In genomic region chr16:91864646-91865332, GRCm38 (mm10) we compare ENCODE assay signal across 8 mouse cellular contexts.
DNase-seq lines count a peak whose midpoint lies in the region; ATAC-seq and TF ChIP-seq lines count a peak whose summit lies in the region.

No protein-coding gene starts in this region.

- no peaks in the 10 kb centered on the region for H3K9me3 ChIP-seq in kidney, embryonic 14.5 days (ENCODE audit: control insufficient read depth, low read length)
- H3K9me3 ChIP-seq in hindbrain, embryonic 13.5 days, result no peaks in the 10 kb centered on the region
- H3K9me3 ChIP-seq in neural tube, embryonic 13.5 days, result no peaks in the 10 kb centered on the region
- H3K9me3 ChIP-seq in midbrain, postnatal 0 days (ENCODE audit: low read length), result no peaks in the 10 kb centered on the region

- TF ChIP-seq CTCF in kidney, adult 2 months (conservative IDR thresholded peaks at IDR 0.05; ENCODE audit: insufficient read depth, insufficient read length, low read depth, low read length), result no peak
- TF ChIP-seq CTCF in midbrain, postnatal 0 days (IDR thresholded peaks at IDR 0.05), result no peak

- no peaks in the 10 kb centered on the region for H3K27me3 ChIP-seq in kidney, adult 2 months (replicated peaks; ENCODE audit: control insufficient read depth, insufficient read depth, low read length)
- no peaks in the 10 kb centered on the region for H3K27me3 ChIP-seq in kidney, embryonic 14.5 days (ENCODE audit: control insufficient read depth, insufficient read depth, low read length)
- H3K27me3 ChIP-seq in hindbrain, embryonic 13.5 days, result no peaks in the 10 kb centered on the region
- no peaks in the 10 kb centered on the region for H3K27me3 ChIP-seq in neural tube, embryonic 13.5 days
- no peaks in the 10 kb centered on the region for H3K27me3 ChIP-seq in midbrain, postnatal 0 days (ENCODE audit: insufficient read depth, low read length)

- no peak for ATAC-seq in kidney, embryonic 14.5 days (ENCODE audit: low FRiP score, low TSS enrichment)
- no peak for ATAC-seq in hindbrain, embryonic 13.5 days (ENCODE audit: low FRiP score)
- ATAC-seq in neural tube, embryonic 13.5 days (ENCODE audit: low read depth), result no peak
- no peak for ATAC-seq in cerebellum, adult (ENCODE audit: insufficient number of reproducible peaks, low FRiP score, low TSS enrichment)
- ATAC-seq in midbrain, postnatal 0 days (ENCODE audit: low FRiP score), result no peak

- no peak overlapping the region for H3K4me2 ChIP-seq in kidney, embryonic 14.5 days (replicated peaks; ENCODE audit: low read depth, low read length)
- no peak overlapping the region for H3K4me2 ChIP-seq in hindbrain, embryonic 13.5 days
- H3K4me2 ChIP-seq in neural tube, embryonic 13.5 days, result no peak overlapping the region
- H3K4me2 ChIP-seq in midbrain, postnatal 0 days (ENCODE audit: low read depth, low read length, poor library complexity, severe bottlenecking), result no peak overlapping the region

- H3K9ac ChIP-seq in kidney, embryonic 14.5 days (ENCODE audit: low read depth, low read length), result no peak overlapping the region
- no peak overlapping the region for H3K9ac ChIP-seq in hindbrain, embryonic 13.5 days
- no peak overlapping the region for H3K9ac ChIP-seq in neural tube, embryonic 13.5 days
- H3K9ac ChIP-seq in midbrain, postnatal 0 days (replicated peaks; ENCODE audit: low read length, poor library complexity, severe bottlenecking), result no peak overlapping the region

- no peak overlapping the region for H3K27ac ChIP-seq in kidney, adult 2 months (ENCODE audit: insufficient read depth, low read depth, low read length)
- no peak overlapping the region for H3K27ac ChIP-seq in kidney, embryonic 14.5 days (ENCODE audit: low read depth, low read length)
- H3K27ac ChIP-seq in hindbrain, embryonic 13.5 days, result peak overlapping the region; percentile 37; the same call in 1 of the 2 replicates
- H3K27ac ChIP-seq in neural tube, embryonic 13.5 days (replicated peaks), result peak overlapping the region; percentile 49; the same call in 1 of the 2 replicates
- H3K27ac ChIP-seq in midbrain, postnatal 0 days (ENCODE audit: low read depth, low read length), result no peak overlapping the region

- 66% methylated on average over 10 of the region's 10 CpGs for WGBS in kidney, adult 2 months
- 77% methylated on average over 10 of the region's 10 CpGs for WGBS in kidney, embryonic 14.5 days
- 74% methylated on average over 10 of the region's 10 CpGs for WGBS in hindbrain, embryonic 13.5 days
- 65% methylated on average over 10 of the region's 10 CpGs for WGBS in neural tube, embryonic 13.5 days
- 79% methylated on average over 10 of the region's 10 CpGs for WGBS in midbrain, postnatal 0 days

- peak; percentile 42 for DNase-seq in kidney, adult 2 months
- peak; percentile 81 for DNase-seq in c-Kit-positive CD71-positive TER-119-negative erythroid progenitor cells, embryonic 14.5 days (ENCODE audit: low read depth)
- DNase-seq in midbrain, postnatal 0 days (ENCODE audit: low spot score), result no peak
- DNase-seq in adrenal gland, postnatal 10 days, result no peak

- H3K4me3 ChIP-seq in kidney, adult 2 months (ENCODE audit: insufficient read depth, low read depth, low read length), result no peak overlapping the region
- no peak overlapping the region for H3K4me3 ChIP-seq in kidney, embryonic 14.5 days (ENCODE audit: low read length)
- no peak overlapping the region for H3K4me3 ChIP-seq in hindbrain, embryonic 13.5 days
- no peak overlapping the region for H3K4me3 ChIP-seq in neural tube, embryonic 13.5 days
- H3K4me3 ChIP-seq in midbrain, postnatal 0 days (ENCODE audit: low read depth, low read length), result no peak overlapping the region

- TF ChIP-seq POLR2A in kidney, adult 2 months (IDR thresholded peaks at IDR 0.05; ENCODE audit: low read depth, low read length), result no peak

- no peaks in the 10 kb centered on the region for H3K36me3 ChIP-seq in kidney, adult 2 months (ENCODE audit: control insufficient read depth, insufficient read depth, low read length)
- H3K36me3 ChIP-seq in kidney, embryonic 14.5 days (ENCODE audit: control insufficient read depth, insufficient read depth, low read length), result peaks cover 38% of the 10 kb centered on the region
- H3K36me3 ChIP-seq in hindbrain, embryonic 13.5 days, result peaks cover 76% of the 10 kb centered on the region
- H3K36me3 ChIP-seq in neural tube, embryonic 13.5 days, result peaks cover 67% of the 10 kb centered on the region
- peaks cover 42% of the 10 kb centered on the region for H3K36me3 ChIP-seq in midbrain, postnatal 0 days (ENCODE audit: insufficient read depth, low read length)

- peaks cover 12% of the 10 kb centered on the region for H3K4me1 ChIP-seq in kidney, adult 2 months (ENCODE audit: control insufficient read depth, insufficient read depth, low read length)
- H3K4me1 ChIP-seq in kidney, embryonic 14.5 days (ENCODE audit: control insufficient read depth, insufficient read depth, low read length), result peaks cover 29% of the 10 kb centered on the region
- peaks cover 17% of the 10 kb centered on the region for H3K4me1 ChIP-seq in hindbrain, embryonic 13.5 days (replicated peaks)
- peaks cover 47% of the 10 kb centered on the region for H3K4me1 ChIP-seq in neural tube, embryonic 13.5 days (replicated peaks)
- H3K4me1 ChIP-seq in midbrain, postnatal 0 days (ENCODE audit: insufficient read depth, low read length), result 0 out of 2 replicates have a peak, but pooled peaks cover 5% of the 10 kb centered on the region

Comparison
In these comparisons a context has a peak if more than half of its experiments do, and no peak if none do; other contexts are left out.
1. DNase-seq: peak in kidney, adult 2 months (single experiment) and c-Kit-positive CD71-positive TER-119-negative erythroid progenitor cells, embryonic 14.5 days (single experiment); none in midbrain, postnatal 0 days (single experiment) and adrenal gland, postnatal 10 days (single experiment).
2. H3K27ac ChIP-seq: peak in hindbrain, embryonic 13.5 days (single experiment) and neural tube, embryonic 13.5 days (single experiment); none in kidney, adult 2 months (single experiment), kidney, embryonic 14.5 days (single experiment) and midbrain, postnatal 0 days (single experiment).